Mouse (Mus musculus): Measurements from ENCODE around the gene Slc25a27. TPM values are rescaled to one million over a fixed set of nuclear protein-coding genes. Genes with fewer than 3 reads are reported as not detected.

The Slc25a27 gene
- polyA plus RNA-seq, 1 experiment from 2014 or later = 56.7 TPM

- Histone ChIP-seq H3K4me2 (replicated peaks) (no peak overlapping the region), H3K9me3 (no peaks in the 10 kb centered on the region)
- 86% methylated on average over 7 of the region's 7 CpGs for WGBS
These were observed 17.1 kb upstream of the Slc25a27 start for GRCm38 (mm10) chr17:43684086-43684485.

GRCm38 (mm10) chr17:43677317-43677716 is 10.3 kb upstream of the Slc25a27 start:
- peaks cover 10% of the 10 kb centered on the region for H3K36me3 ChIP-seq
- no peak overlapping the region for H3K27ac ChIP-seq
- no peaks in the 10 kb centered on the region for H3K4me1 ChIP-seq
- no peaks in the 10 kb centered on the region for H3K9me3 ChIP-seq
- no peak overlapping the region for H3K9ac ChIP-seq
- ATAC-seq (ENCODE audit: insufficient number of reproducible peaks, insufficient read depth, low FRiP score, low TSS enrichment) = no peak
- no peak overlapping the region for H3K4me2 ChIP-seq (replicated peaks)
- 57% methylated on average over 1 of the region's 1 CpGs for WGBS
- no peak overlapping the region for H3K4me3 ChIP-seq
- H3K27me3 ChIP-seq = no peaks in the 10 kb centered on the region

More at GRCm38 (mm10) chr17:43684086-43684485, 17.1 kb upstream of the Slc25a27 start:
- Histone ChIP-seq H3K4me1 (no peaks in the 10 kb centered on the region), H3K27me3 (no peaks in the 10 kb centered on the region), H3K4me3 (no peak overlapping the region), H3K9ac (no peak overlapping the region), H3K36me3 (peaks cover 35% of the 10 kb centered on the region), H3K27ac (no peak overlapping the region)
- no peak for ATAC-seq (ENCODE audit: insufficient number of reproducible peaks, insufficient read depth, low FRiP score, low TSS enrichment)

- Histone ChIP-seq H3K27me3 (no peaks in the 10 kb centered on the region), H3K36me3 (peaks cover 6% of the 10 kb centered on the region; the same call in 1 of the 2 replicates), H3K4me3 (no peak overlapping the region), H3K27ac (no peak overlapping the region), H3K4me2 (replicated peaks) (no peak overlapping the region), H3K9me3 (no peaks in the 10 kb centered on the region), H3K9ac (no peak overlapping the region), H3K4me1 (no peaks in the 10 kb centered on the region)
- ATAC-seq (ENCODE audit: insufficient number of reproducible peaks, insufficient read depth, low FRiP score, low TSS enrichment) = no peak
- 90% methylated on average over 1 of the region's 1 CpGs for WGBS
These were observed 9.2 kb upstream of the Slc25a27 start for GRCm38 (mm10) chr17:43676241-43676640.

GRCm38 (mm10) chr17:43675228-43675627 is 8.2 kb upstream of the Slc25a27 start:
- Histone ChIP-seq H3K9me3 (no peaks in the 10 kb centered on the region), H3K27ac (no peak overlapping the region), H3K4me1 (no peaks in the 10 kb centered on the region), H3K36me3 (peaks cover 6% of the 10 kb centered on the region; the same call in 1 of the 2 replicates), H3K4me2 (replicated peaks) (no peak overlapping the region), H3K4me3 (no peak overlapping the region), H3K9ac (no peak overlapping the region), H3K27me3 (no peaks in the 10 kb centered on the region)
- WGBS = 100% methylated on average over 1 of the region's 1 CpGs
- no peak for ATAC-seq (ENCODE audit: insufficient number of reproducible peaks, insufficient read depth, low FRiP score, low TSS enrichment)

- H3K27ac ChIP-seq = no peak overlapping the region
- no peak overlapping the region for H3K9ac ChIP-seq
- no peaks in the 10 kb centered on the region for H3K27me3 ChIP-seq
- no peak overlapping the region for H3K4me3 ChIP-seq
- 90% methylated on average over 4 of the region's 4 CpGs for WGBS
- H3K9me3 ChIP-seq = no peaks in the 10 kb centered on the region
- H3K36me3 ChIP-seq = no peaks in the 10 kb centered on the region
- H3K4me2 ChIP-seq (replicated peaks) = no peak overlapping the region
- ATAC-seq (ENCODE audit: insufficient number of reproducible peaks, insufficient read depth, low FRiP score, low TSS enrichment) = no peak
- H3K4me1 ChIP-seq = peaks cover 10% of the 10 kb centered on the region
These were observed 4.9 kb upstream of the Slc25a27 start for GRCm38 (mm10) chr17:43671907-43672306.

GRCm38 (mm10) chr17:43669145-43669695 is 2.2 kb upstream of the Slc25a27 start:
- 74% methylated on average over 6 of the region's 6 CpGs for WGBS
- H3K9ac ChIP-seq = no peak overlapping the region
- no peak overlapping the region for H3K4me3 ChIP-seq

GRCm38 (mm10) chr17:43667290-43667843 is 353 bp upstream of the Slc25a27 start, which contains the start of gene Cyp39a1:
Gene Cyp39a1 (plus strand): TSS chr17:43667425.
- Histone ChIP-seq H3K4me1 (peaks cover 21% of the 10 kb centered on the region), H3K36me3 (peaks cover 10% of the 10 kb centered on the region), H3K4me2 (replicated peaks) (peak within 1 kb of the TSS; percentile 70), H3K4me3 (peak within 1 kb of the TSS; percentile 82), H3K27ac (peak within 1 kb of the TSS; percentile 67; the same call in 1 of the 2 replicates), H3K27me3 (no peaks in the 10 kb centered on the region), H3K9ac (peak within 1 kb of the TSS; percentile 74), H3K9me3 (no peaks in the 10 kb centered on the region)
- WGBS = under 1% methylated on average over 17 of the region's 17 CpGs
- no peak; the same call in 1 of the 2 replicates for ATAC-seq (ENCODE audit: insufficient number of reproducible peaks, insufficient read depth, low FRiP score, low TSS enrichment)

More at GRCm38 (mm10) chr17:43669145-43669695, 2.2 kb upstream of the Slc25a27 start:
- H3K27ac ChIP-seq = no peak overlapping the region
- ATAC-seq (ENCODE audit: insufficient number of reproducible peaks, insufficient read depth, low FRiP score, low TSS enrichment) = no peak
- no peaks in the 10 kb centered on the region for H3K36me3 ChIP-seq
- H3K4me1 ChIP-seq = peaks cover 21% of the 10 kb centered on the region
- no peaks in the 10 kb centered on the region for H3K9me3 ChIP-seq
- H3K4me2 ChIP-seq (replicated peaks) = peak overlapping the region; percentile 56
- H3K27me3 ChIP-seq = no peaks in the 10 kb centered on the region

GRCm38 (mm10) chr17:43651314-43652046 is 15.5 kb downstream of the Slc25a27 start:
- Histone ChIP-seq H3K9me3 (no peaks in the 10 kb centered on the region), H3K36me3 (peaks cover 33% of the 10 kb centered on the region)

GRCm38 (mm10) chr17:43649641-43650436 is 17.2 kb downstream of the Slc25a27 start:
- WGBS = 78% methylated on average over 10 of the region's 10 CpGs
- H3K4me1 ChIP-seq = no peaks in the 10 kb centered on the region

More at GRCm38 (mm10) chr17:43651314-43652046, 15.5 kb downstream of the Slc25a27 start:
- H3K4me2 ChIP-seq (replicated peaks) = no peak overlapping the region
- no peaks in the 10 kb centered on the region for H3K27me3 ChIP-seq
- H3K9ac ChIP-seq = no peak overlapping the region
- H3K27ac ChIP-seq = no peak overlapping the region
- 71% methylated on average over 14 of the region's 14 CpGs for WGBS
- H3K4me3 ChIP-seq = no peak overlapping the region
- ATAC-seq (ENCODE audit: insufficient number of reproducible peaks, insufficient read depth, low FRiP score, low TSS enrichment) = no peak
- H3K4me1 ChIP-seq = no peaks in the 10 kb centered on the region

GRCm38 (mm10) chr17:43646925-43647324 is 20.1 kb downstream of the Slc25a27 start:
- Histone ChIP-seq H3K4me3 (no peak overlapping the region), H3K27me3 (no peaks in the 10 kb centered on the region), H3K9ac (no peak overlapping the region), H3K9me3 (no peaks in the 10 kb centered on the region), H3K36me3 (peaks cover 44% of the 10 kb centered on the region), H3K4me2 (replicated peaks) (no peak overlapping the region), H3K4me1 (no peaks in the 10 kb centered on the region), H3K27ac (no peak overlapping the region)
- WGBS = 52% methylated on average over 5 of the region's 5 CpGs
- no peak for ATAC-seq (ENCODE audit: insufficient number of reproducible peaks, insufficient read depth, low FRiP score, low TSS enrichment)

More at GRCm38 (mm10) chr17:43649641-43650436, 17.2 kb downstream of the Slc25a27 start:
- Histone ChIP-seq H3K27me3 (no peaks in the 10 kb centered on the region), H3K4me3 (no peak overlapping the region), H3K4me2 (replicated peaks) (no peak overlapping the region), H3K36me3 (peaks cover 44% of the 10 kb centered on the region), H3K9ac (no peak overlapping the region), H3K9me3 (no peaks in the 10 kb centered on the region), H3K27ac (no peak overlapping the region)
- no peak for ATAC-seq (ENCODE audit: insufficient number of reproducible peaks, insufficient read depth, low FRiP score, low TSS enrichment)

GRCm38 (mm10) chr17:43645136-43645535 is 21.9 kb downstream of the Slc25a27 start:
- Histone ChIP-seq H3K4me3 (no peak overlapping the region), H3K4me2 (replicated peaks) (no peak overlapping the region), H3K4me1 (no peaks in the 10 kb centered on the region), H3K27me3 (no peaks in the 10 kb centered on the region), H3K9me3 (no peaks in the 10 kb centered on the region), H3K27ac (no peak overlapping the region), H3K9ac (no peak overlapping the region), H3K36me3 (peaks cover 36% of the 10 kb centered on the region)
- 89% methylated on average over 3 of the region's 3 CpGs for WGBS
- ATAC-seq (ENCODE audit: insufficient number of reproducible peaks, insufficient read depth, low FRiP score, low TSS enrichment) = no peak

All from embryonic facial prominence, embryonic 12.5 days (tissue).